Mouse (Mus musculus) heart, postnatal 0 days (tissue): ENCODE measurements around the gene St6galnac6.

ENCODE experiments used
- CTCF ChIP-seq: IDR thresholded peaks from 2 replicates; pipeline ENCODE4 v1.5.1; 2016; ENCODE audit warnings: antibody characterized with exemption, control low read depth, low read depth
- EP300 ChIP-seq: IDR thresholded peaks from 2 replicates; pipeline ENCODE4 v1.6.1; 2016; ENCODE audit warnings: antibody characterized with exemption, low read depth

GRCm38 (mm10) chr2:32572196-32572595 lies 27.3 kb upstream of the St6galnac6 start:
- TF ChIP-seq CTCF (no peak), EP300 (no peak)
